Mouse (Mus musculus) 3T3-L1 (cell line): ENCODE results near the gene Mea1.

Experiments
- DNase-seq: peaks from one replicate; pipeline ENCODE4 v3.0.0-alpha.2; 2015; ENCODE audit warnings: low read depth, low spot score

Gene Mea1

DNA sequence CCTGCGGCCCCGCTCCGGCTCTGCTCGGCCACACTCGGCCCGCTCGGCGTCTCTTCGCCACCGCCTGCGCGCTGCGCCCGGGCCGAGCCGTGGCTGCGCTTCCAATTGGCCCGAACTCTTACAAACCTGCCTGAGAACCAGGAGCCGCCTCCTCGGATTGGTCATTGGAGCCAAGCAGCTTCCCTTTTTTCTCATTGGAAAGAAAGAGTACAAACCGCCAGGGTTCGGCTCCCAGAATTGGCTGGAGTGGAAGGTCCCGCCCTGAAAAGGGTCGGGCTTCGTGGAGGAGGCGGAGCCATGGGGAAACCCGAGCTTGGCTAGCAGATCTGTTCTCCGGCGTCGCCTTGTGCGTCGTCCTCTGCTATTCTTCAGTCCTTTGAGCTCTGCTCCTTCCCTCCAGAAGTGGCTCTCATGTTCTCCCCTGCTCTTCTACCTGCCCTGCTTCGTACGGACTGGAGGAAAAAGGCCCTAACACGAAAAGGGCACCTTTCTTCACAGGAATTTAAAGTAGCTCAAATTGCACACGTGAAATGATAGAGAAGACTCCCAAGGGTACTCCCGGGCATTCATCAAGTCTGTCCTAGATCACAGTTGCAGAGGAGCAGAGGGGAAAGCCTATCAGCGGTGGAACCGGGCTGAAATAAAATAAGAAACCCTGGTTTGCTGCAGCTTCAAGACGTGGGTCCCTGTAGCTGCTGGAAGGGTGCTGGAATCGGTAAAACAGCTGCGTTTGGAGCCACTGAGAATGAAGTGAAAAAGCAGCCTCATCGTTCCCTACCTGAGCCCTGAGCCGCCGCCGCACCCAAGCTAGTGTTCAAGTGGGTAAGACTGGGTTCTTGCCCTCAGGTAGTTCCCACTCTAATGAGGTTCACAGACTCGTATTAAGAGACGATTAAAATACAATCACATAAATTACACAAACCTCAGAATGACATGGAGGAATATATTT is 26.6 kb downstream of the Mea1 start, which contains the start of gene Ppp2r5d:
Gene Ppp2r5d (minus strand): TSS at position 225 of the 949 bp plus-strand sequence.
- DNase-seq, result peak; percentile 99

DNA sequence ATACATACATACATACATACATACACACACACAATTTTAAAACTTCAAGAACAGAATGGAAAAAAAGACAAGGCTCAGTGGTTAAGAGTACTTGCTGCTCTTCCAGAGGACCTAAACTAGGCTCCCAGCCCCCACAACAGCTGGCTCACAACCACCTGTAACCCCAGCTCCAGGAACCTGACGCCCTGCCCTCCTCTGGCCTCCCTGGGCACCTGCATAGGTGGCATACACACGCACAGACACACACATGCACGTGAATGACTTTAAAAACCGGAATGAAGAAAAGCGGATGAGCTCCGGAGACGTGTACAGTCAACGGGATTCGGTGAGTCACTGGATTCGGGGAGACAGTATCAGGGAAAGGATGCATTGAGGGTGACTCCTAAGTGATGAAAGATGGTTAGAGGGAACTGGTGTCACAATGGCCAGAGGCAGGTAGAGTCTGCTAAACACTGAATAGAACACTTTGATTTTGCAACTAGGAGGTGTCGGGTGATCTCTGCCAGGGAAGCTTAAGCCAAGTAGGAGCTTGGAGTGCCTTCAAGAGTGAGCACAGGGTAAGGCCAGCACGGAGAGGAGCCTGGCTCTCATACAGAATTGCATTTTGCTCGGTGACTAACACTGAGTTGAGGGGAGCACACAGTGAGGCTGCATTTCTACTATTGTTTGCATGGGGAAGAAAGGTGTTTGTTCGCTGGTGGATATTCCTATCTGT is 27.9 kb downstream of the Mea1 start:
- no peak for DNase-seq

DNA sequence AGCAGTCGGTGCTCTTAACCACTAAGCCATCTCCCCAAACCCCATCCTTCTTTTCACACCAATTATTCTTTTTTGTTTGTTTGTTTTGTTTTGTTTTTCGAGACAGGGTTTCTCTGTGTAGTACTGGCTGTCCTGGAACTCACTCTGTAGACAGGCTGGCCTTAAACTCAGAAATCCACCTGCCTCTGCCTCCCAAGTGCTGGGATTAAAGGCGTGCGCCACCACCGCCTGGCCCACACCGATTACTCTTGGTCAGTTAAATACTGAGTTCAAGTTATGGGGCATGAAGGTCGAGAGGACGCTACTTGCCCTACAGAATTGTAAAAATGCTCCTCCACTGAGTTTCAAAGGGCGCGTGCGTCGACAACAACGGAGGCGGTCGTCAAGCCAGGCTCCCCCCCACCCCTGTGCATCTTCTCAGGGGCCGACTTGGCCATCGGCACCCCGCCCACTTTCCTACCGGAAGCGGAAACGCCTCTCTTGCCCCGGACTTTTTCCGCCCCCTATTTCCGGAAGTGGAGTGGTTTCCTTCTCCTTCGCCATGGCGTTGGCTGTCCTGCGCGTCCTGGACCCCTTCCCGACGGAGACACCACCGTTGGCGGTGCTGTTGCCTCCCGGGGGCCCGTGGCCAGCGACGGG is 32.5 kb downstream of the Mea1 start, which contains the start of gene Pex6:
Gene Pex6 (plus strand): TSS at position 505 of the 639 bp plus-strand sequence.
- DNase-seq, result peak; percentile 96

DNA sequence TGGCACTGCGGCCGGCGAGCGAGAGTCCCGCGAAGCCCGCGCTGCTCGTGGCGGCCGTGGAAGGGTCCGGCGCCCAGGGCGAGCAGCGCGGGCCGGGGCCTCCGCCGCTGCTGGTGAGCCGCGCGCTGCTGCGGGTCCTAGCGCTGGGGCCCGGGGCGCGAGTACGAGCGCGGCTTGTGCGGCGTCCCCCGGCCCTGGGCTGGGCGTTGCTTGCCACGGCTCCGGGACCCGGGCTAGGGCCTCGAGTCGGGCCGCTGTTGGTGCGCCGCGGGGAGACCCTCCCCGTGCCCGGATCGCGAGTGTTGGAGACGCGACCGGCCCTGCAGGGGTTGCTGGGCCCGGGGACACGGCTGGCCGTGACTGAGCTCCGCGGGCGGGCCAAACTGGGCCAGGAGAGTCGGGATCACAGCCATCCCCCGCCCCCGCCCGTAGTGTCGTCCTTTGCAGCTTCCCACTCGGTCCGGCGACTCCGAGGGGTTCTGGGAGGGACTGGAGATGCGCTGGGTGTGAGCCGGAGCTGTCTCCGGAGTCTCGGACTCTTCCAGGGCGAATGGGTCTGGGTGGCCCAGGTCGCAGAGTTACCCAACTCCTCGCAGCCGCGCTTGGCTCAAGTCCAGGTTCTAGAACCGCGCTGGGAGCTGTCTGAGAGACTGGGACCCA is 33.1 kb downstream of the Mea1 start:
- DNase-seq, result peak; percentile 58

DNA sequence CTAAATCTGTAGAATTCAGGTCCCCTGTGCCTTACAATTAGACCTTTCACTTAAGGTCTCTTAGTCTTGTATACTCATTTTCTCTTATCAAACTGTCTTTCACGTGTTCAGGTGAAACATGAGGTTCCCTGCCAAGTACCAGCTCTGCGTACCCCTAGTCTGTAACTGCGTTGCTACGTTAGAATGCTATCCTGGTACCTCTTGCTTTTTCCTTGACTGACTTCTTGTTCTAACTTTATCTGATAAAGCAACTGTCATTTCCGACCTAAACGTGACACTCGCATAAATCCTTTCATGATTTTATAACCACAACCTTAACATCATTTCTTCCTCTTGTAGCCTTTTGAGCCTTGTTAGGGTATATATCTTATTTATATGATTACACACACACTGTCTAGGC is 33.8 kb downstream of the Mea1 start:
- DNase-seq, result no peak

DNA sequence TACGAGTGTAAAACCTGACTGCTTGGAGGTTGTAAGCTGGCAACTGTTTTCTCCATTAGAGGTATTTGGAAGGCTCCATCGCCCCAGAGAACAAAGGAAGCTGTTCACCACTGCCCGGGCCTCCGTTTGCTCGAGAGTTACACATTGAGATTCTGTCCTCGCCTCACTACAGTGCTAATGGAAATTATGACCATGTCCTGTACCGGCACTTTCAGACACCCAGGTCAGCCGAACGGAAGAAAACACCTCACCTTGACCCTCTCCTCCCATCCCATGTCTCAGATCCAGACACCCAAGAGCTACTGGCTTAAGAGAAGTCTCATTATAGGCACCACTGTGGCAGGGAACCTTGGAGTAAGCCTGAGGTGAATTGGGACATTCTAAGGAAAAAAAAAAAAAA is 35.3 kb downstream of the Mea1 start:
- no peak for DNase-seq

DNA sequence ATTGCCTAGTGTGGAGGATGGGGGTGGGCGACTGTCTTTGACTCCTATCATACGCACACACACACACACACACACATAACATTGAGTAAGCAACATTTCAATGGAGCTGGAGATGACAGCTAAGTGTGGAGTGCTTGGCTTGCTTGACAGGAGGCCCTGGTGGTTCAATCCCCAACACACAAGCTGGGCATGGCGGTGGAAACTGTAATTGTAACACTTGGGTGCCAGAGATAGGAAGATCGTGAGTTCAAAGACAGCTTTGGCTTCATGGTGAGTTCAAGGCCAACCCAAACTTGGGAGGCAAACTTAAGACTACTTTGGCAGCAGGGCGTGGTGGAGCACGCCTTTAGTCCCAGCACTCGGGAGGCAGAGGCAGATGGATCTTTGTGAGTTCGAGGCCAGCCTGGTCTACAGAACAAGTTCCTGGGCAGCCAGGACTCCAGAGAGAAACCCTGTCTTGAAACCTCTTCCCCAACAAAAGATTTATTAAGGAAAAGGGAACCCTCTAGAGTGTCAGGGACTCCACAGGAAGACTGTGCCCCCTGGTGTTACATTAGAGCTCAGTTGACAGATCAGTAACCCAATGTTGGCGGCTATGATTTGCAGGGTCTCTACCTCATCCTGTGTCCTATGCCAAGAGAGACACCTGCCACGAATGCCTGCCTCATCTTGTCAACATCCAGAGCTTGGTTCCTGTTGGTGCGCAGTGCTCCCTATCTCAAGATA is 36.3 kb downstream of the Mea1 start:
- peak; percentile 87 for DNase-seq

DNA sequence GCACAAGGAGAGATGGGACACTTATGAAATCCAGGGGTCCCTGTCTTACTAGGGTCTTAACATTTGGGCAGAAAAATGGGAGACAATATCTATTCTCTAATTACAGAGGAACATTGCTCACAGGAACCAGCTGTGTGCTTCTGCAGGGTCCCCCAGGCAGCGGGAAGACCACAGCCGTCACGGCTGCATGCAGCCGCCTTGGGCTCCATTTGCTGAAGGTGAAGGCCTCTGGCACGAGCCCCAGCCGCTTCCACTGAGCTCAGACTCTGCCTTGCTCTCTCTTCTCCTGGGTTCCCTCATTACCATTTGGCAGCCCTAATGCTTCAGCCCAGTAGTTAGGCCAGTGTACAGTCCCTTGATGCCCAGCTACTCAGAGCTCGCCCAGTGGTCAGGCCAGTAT is 42.5 kb downstream of the Mea1 start:
- DNase-seq, result no peak

DNA sequence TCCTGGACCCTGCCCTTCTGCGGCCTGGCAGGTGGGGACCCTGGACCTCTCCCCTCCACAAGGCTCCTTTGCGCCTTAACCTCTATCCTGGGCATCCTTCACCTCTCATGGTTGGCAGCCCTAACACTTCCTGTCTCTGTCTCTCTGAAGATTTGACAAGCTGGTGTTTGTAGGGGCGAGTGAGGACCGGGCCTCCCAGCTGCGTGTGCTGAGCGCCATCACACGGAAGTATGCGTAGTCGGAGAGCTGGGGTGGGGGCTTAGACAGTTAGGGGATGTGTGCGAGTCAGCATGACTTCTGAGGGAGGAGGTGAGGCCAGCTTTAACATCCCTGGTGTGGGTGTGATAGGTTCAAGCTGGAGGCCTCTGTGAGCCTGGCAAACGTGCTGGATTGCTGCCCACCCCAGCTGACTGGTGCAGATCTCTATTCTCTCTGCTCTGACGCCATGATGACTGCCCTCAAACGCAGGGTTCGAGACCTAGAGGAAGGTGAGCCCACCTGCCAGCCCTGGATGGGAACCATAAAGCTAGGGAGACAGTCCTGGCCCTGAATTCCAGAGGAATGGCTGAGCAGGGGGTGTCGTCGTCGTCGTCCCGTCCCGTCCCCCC is 46.0 kb downstream of the Mea1 start:
- no peak for DNase-seq

DNA sequence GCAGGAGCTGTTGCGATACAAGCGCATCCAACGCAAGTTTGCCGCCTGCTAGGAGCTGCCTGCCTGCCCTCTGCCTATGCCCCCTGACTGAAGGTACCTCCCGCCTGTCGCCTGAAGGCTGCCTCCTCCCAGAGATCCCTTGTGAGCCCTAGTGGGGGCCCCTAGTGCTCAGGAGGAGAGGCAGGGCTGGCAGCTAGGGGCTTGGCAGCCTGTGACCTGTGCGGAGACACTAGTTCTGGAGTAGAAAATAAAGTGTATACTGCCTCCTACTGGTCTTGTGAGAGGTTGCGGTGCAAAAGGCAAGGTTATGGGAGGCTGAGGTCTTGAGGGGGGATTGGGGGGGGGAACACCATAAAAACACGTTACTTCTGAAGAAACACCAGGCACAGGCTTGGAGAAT is 46.7 kb downstream of the Mea1 start:
- DNase-seq, result peak; percentile 54

DNA sequence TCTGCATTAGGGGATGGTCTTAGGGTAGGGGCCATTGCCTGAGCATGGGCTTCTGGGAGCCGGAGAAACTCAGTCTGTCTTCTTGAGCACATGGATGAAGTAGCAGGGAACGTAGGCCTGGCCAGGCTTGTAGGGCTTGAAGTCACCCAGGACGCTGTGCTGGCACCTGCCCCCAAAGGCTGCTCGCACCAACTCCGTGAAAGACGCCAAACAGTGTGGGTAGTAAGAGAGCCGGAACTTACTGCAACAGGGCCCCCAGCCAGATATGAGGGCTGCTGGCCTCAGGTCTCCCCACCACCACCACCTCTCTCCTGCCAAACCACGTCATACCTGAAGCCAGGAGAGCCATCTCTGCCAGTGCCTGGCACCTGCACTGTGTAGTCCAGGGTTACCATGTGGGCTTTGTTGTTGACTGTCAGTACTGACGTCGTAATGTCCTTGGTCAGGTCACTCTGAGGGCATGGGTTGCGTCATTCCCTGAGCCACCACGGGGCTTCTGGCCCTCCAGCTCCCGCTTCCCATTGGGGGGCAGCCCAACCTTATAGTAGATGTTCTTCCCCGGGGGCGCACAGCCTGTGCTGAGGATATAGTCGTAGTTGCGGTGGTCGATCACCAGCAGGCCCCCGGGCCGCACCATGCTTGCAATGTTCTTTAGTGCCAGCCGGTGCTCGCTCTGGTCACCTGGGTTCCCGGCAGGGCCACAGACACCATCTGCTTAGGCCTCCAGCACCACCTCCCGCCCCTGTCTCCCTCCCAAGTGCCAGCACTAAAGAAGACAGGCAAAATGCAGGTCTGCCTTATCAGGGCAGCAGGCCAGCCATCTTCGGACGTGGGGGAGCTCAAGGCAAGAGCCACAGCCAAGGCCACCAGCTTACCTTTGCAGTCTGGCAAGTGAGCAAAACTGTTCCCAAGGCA is 47.4 kb downstream of the Mea1 start:
- DNase-seq, result no peak

DNA sequence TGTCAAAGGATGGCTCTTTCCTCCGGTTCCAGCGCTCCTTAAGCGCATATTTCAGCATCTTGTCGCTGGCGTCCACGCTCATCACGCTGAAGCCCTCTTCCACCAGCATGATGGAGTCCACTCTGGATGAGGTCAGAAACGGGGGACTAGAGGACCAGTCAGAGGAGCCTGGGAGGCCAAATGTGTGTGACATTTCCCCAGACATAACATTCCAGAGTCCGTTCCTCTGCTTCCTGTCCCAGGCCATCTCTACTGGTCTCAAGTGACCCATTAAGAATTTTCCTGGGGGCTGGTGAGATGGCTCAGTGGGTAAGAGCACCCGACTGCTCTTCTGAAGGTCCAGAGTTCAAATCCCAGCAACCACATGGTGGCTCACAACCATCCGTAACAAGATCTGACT is 48.7 kb downstream of the Mea1 start:
- DNase-seq, result no peak

DNA sequence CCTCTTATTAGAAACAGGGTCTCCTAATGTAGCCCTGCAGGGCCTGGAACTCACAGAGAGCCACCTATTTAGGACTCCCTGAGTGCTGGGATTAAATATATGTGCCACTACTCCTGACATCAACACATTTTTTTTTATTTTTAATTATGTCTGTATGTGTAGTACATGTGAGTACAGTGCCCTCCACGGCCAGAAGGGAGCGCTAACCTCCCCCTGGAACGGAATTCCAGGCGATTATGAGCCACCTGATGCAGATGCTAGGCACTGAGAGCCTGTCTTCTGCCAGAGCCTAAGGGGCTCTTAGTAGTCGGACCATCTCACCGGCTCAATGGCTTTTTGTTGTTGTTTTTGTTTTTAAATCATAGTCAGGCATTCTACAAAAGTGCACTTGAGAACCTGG is 49.4 kb downstream of the Mea1 start:
- DNase-seq, result peak; percentile 61

DNA sequence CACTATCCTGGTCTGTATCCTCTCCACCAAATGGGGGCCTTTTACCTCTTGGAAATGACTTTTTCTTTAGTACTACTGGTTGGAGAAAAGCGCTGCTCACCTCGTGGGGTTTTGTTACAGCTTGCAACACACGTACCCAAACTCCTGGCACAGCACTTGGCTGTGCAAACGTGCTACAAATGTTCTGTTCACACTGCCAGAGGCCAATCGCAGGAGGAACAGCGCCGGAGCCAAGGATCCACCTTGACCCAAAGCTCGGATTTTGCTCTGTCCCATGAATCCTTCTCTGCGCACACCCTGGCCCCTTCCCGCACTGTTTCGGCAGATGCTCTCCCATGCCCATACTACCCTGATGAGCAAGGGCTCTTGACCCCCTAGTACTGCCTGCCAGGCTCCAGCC is 49.9 kb downstream of the Mea1 start:
- DNase-seq, result no peak

DNA sequence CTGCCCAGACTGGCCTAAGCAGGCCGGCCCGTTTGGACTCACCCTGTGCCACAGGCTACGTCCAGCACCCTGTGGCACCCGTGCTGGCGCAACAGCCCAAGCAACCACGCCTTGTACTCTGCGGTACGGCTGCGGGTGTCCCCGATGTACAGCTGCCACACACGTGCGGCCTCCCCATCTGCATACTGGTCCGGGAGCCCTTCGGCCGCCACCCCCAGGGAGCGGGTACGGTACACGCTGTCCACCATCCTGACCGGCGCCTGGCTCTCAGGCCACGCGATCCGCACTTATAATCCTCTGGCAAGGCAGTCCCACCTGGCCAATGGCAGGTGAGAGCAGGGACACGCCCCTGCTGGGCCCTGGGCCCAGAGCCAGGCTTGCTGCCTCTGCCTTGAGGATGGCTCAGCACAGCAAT is 50.3 kb downstream of the Mea1 start, which contains the start of gene Gnmt:
Gene Gnmt (minus strand): TSS at position 265 of the 415 bp plus-strand sequence.
- DNase-seq, result no peak
